Mouse (Mus musculus): ENCODE measurements at regions not wholly inside any gene's neighbourhood (a gene's known extent, or its start where the extent isn't known, plus 50 kb on each side); places are given as distances from the start of the nearest gene placed in this dataset.
A peak's percentile ranks its signal among the peaks of the same experiment; 100 is the strongest.

GRCm38 (mm10) chr14:62003797-62004196 is 288.6 kb upstream of the Rnaseh2b start:
- ATAC-seq (replicated peaks; ENCODE audit: insufficient number of reproducible peaks, low FRiP score, low TSS enrichment, poor library complexity, severe bottlenecking) = no peak

GRCm38 (mm10) chr14:62008707-62009106 is 283.7 kb upstream of the Rnaseh2b start:
- ATAC-seq (replicated peaks; ENCODE audit: insufficient number of reproducible peaks, low FRiP score, low TSS enrichment, poor library complexity, severe bottlenecking) = no peak

GRCm38 (mm10) chr14:62018804-62019203 is 273.6 kb upstream of the Rnaseh2b start:
- peak; percentile 67 for ATAC-seq (replicated peaks; ENCODE audit: insufficient number of reproducible peaks, low FRiP score, low TSS enrichment, poor library complexity, severe bottlenecking)

- ATAC-seq (replicated peaks; ENCODE audit: insufficient number of reproducible peaks, low FRiP score, low TSS enrichment, poor library complexity, severe bottlenecking) = no peak
Observed at GRCm38 (mm10) chr14:62020996-62021395, 271.4 kb upstream of the Rnaseh2b start.

GRCm38 (mm10) chr14:62022193-62022592 is 270.2 kb upstream of the Rnaseh2b start:
- ATAC-seq (replicated peaks; ENCODE audit: insufficient number of reproducible peaks, low FRiP score, low TSS enrichment, poor library complexity, severe bottlenecking) = peak; percentile 73

- ATAC-seq (replicated peaks; ENCODE audit: insufficient number of reproducible peaks, low FRiP score, low TSS enrichment, poor library complexity, severe bottlenecking) = no peak
Observed at GRCm38 (mm10) chr14:62023022-62023421, 269.4 kb upstream of the Rnaseh2b start.

GRCm38 (mm10) chr14:62027751-62028279 is 264.6 kb upstream of the Rnaseh2b start:
- ATAC-seq (replicated peaks; ENCODE audit: insufficient number of reproducible peaks, low FRiP score, low TSS enrichment, poor library complexity, severe bottlenecking) = no peak

- no peak for ATAC-seq (replicated peaks; ENCODE audit: insufficient number of reproducible peaks, low FRiP score, low TSS enrichment, poor library complexity, severe bottlenecking)
Observed at GRCm38 (mm10) chr14:62030059-62030458, 262.3 kb upstream of the Rnaseh2b start.

GRCm38 (mm10) chr14:62033661-62034060 is 258.7 kb upstream of the Rnaseh2b start:
- no peak for ATAC-seq (replicated peaks; ENCODE audit: insufficient number of reproducible peaks, low FRiP score, low TSS enrichment, poor library complexity, severe bottlenecking)

GRCm38 (mm10) chr14:62034664-62035063 is 257.7 kb upstream of the Rnaseh2b start:
- no peak for ATAC-seq (replicated peaks; ENCODE audit: insufficient number of reproducible peaks, low FRiP score, low TSS enrichment, poor library complexity, severe bottlenecking)

- ATAC-seq (replicated peaks; ENCODE audit: insufficient number of reproducible peaks, low FRiP score, low TSS enrichment, poor library complexity, severe bottlenecking) = no peak
Observed at GRCm38 (mm10) chr14:62035416-62035815, 257.0 kb upstream of the Rnaseh2b start.

- ATAC-seq (replicated peaks; ENCODE audit: insufficient number of reproducible peaks, low FRiP score, low TSS enrichment, poor library complexity, severe bottlenecking) = no peak
Observed at GRCm38 (mm10) chr14:62037514-62037913, 254.9 kb upstream of the Rnaseh2b start.

GRCm38 (mm10) chr14:62037917-62038316 is 254.5 kb upstream of the Rnaseh2b start:
- ATAC-seq (replicated peaks; ENCODE audit: insufficient number of reproducible peaks, low FRiP score, low TSS enrichment, poor library complexity, severe bottlenecking) = no peak

- 0 out of 2 replicates have a peak, but pooled peaks have one; percentile 53 for ATAC-seq (replicated peaks; ENCODE audit: insufficient number of reproducible peaks, low FRiP score, low TSS enrichment, poor library complexity, severe bottlenecking)
Observed at GRCm38 (mm10) chr14:62042305-62043116, 249.9 kb upstream of the Rnaseh2b start.

GRCm38 (mm10) chr14:62043117-62043422 is 249.3 kb upstream of the Rnaseh2b start:
- ATAC-seq (replicated peaks; ENCODE audit: insufficient number of reproducible peaks, low FRiP score, low TSS enrichment, poor library complexity, severe bottlenecking) = no peak

- ATAC-seq (replicated peaks; ENCODE audit: insufficient number of reproducible peaks, low FRiP score, low TSS enrichment, poor library complexity, severe bottlenecking) = no peak
Observed at GRCm38 (mm10) chr14:62050941-62051340, 241.4 kb upstream of the Rnaseh2b start.

GRCm38 (mm10) chr14:62051923-62052322 is 240.5 kb upstream of the Rnaseh2b start:
- ATAC-seq (replicated peaks; ENCODE audit: insufficient number of reproducible peaks, low FRiP score, low TSS enrichment, poor library complexity, severe bottlenecking) = no peak

GRCm38 (mm10) chr14:62053004-62053403 is 239.4 kb upstream of the Rnaseh2b start:
- ATAC-seq (replicated peaks; ENCODE audit: insufficient number of reproducible peaks, low FRiP score, low TSS enrichment, poor library complexity, severe bottlenecking) = no peak

GRCm38 (mm10) chr14:62057096-62057495 is 235.3 kb upstream of the Rnaseh2b start:
- ATAC-seq (replicated peaks; ENCODE audit: insufficient number of reproducible peaks, low FRiP score, low TSS enrichment, poor library complexity, severe bottlenecking) = no peak

- ATAC-seq (replicated peaks; ENCODE audit: insufficient number of reproducible peaks, low FRiP score, low TSS enrichment, poor library complexity, severe bottlenecking) = no peak
Observed at GRCm38 (mm10) chr14:62058100-62058499, 234.3 kb upstream of the Rnaseh2b start.

Measured in monocyte, adult 5-6 weeks (primary cell).